Mouse (Mus musculus): ENCODE data around the gene Acvr1b. TPM values are rescaled to one million over a fixed set of nuclear protein-coding genes. Genes with fewer than 3 reads are reported as not detected.

The Acvr1b gene
- polyA plus RNA-seq, 1 experiment from 2014 or later = 5.8 TPM

GRCm38 (mm10) chr15:101253886-101254795, 80.3 kb downstream of the Acvr1b start, which contains the start of gene Nr4a1:
Gene Nr4a1 (plus strand): TSS chr15:101254269.
- peak within 1 kb of the TSS; percentile 83 for H3K4me2 ChIP-seq
- no peaks in the 10 kb centered on the region for H3K9me3 ChIP-seq (replicated peaks)
- H3K27me3 ChIP-seq = no peaks in the 10 kb centered on the region
- peak within 1 kb of the TSS; percentile 70 for H3K27ac ChIP-seq
- H3K4me1 ChIP-seq (replicated peaks) = peaks cover 38% of the 10 kb centered on the region
- ATAC-seq (replicated peaks; ENCODE audit: insufficient number of reproducible peaks, insufficient read depth, low FRiP score, low read depth) = peak; percentile 70
- no peaks in the 10 kb centered on the region for H3K36me3 ChIP-seq
- peak within 1 kb of the TSS; percentile 86 for H3K9ac ChIP-seq
- peak within 1 kb of the TSS; percentile 60 for H3K4me3 ChIP-seq
- WGBS = 2% methylated on average over 81 of the region's 82 CpGs

GRCm38 (mm10) chr15:101255842-101256462, 82.1 kb downstream of the Acvr1b start:
- peaks cover 51% of the 10 kb centered on the region for H3K4me1 ChIP-seq (replicated peaks)

GRCm38 (mm10) chr15:101256463-101257206, 82.8 kb downstream of the Acvr1b start:
- Histone ChIP-seq H3K36me3 (no peaks in the 10 kb centered on the region), H3K4me2 (no peak overlapping the region), H3K4me3 (no peak overlapping the region), H3K9ac (no peak overlapping the region), H3K27me3 (no peaks in the 10 kb centered on the region), H3K4me1 (replicated peaks) (peaks cover 58% of the 10 kb centered on the region), H3K27ac (peak overlapping the region; percentile 32), H3K9me3 (replicated peaks) (no peaks in the 10 kb centered on the region)
- 66% methylated on average over 14 of the region's 14 CpGs for WGBS
- ATAC-seq (replicated peaks; ENCODE audit: insufficient number of reproducible peaks, insufficient read depth, low FRiP score, low read depth) = no peak

More at GRCm38 (mm10) chr15:101255842-101256462, 82.1 kb downstream of the Acvr1b start:
- Histone ChIP-seq H3K4me3 (no peak overlapping the region), H3K27ac (peak overlapping the region; percentile 32), H3K4me2 (no peak overlapping the region), H3K9ac (no peak overlapping the region), H3K27me3 (no peaks in the 10 kb centered on the region), H3K9me3 (replicated peaks) (no peaks in the 10 kb centered on the region), H3K36me3 (no peaks in the 10 kb centered on the region)
- WGBS = 67% methylated on average over 7 of the region's 7 CpGs
- no peak for ATAC-seq (replicated peaks; ENCODE audit: insufficient number of reproducible peaks, insufficient read depth, low FRiP score, low read depth)

GRCm38 (mm10) chr15:101258420-101258819, 84.6 kb downstream of the Acvr1b start:
- 77% methylated on average over 11 of the region's 11 CpGs for WGBS
- H3K4me3 ChIP-seq = no peak overlapping the region
- no peaks in the 10 kb centered on the region for H3K36me3 ChIP-seq
- no peak overlapping the region for H3K27ac ChIP-seq
- H3K27me3 ChIP-seq = no peaks in the 10 kb centered on the region
- no peaks in the 10 kb centered on the region for H3K9me3 ChIP-seq (replicated peaks)
- no peak overlapping the region for H3K4me2 ChIP-seq
- H3K9ac ChIP-seq = no peak overlapping the region
- ATAC-seq (replicated peaks; ENCODE audit: insufficient number of reproducible peaks, insufficient read depth, low FRiP score, low read depth) = no peak
- H3K4me1 ChIP-seq (replicated peaks) = peaks cover 71% of the 10 kb centered on the region

- 79% methylated on average over 3 of the region's 3 CpGs for WGBS
- Histone ChIP-seq H3K4me3 (no peak overlapping the region), H3K4me1 (replicated peaks) (peaks cover 60% of the 10 kb centered on the region), H3K36me3 (no peaks in the 10 kb centered on the region), H3K4me2 (no peak overlapping the region), H3K9ac (no peak overlapping the region), H3K9me3 (replicated peaks) (no peaks in the 10 kb centered on the region), H3K27ac (peak overlapping the region; percentile 93), H3K27me3 (no peaks in the 10 kb centered on the region)
- ATAC-seq (replicated peaks; ENCODE audit: insufficient number of reproducible peaks, insufficient read depth, low FRiP score, low read depth) = no peak
Observed at GRCm38 (mm10) chr15:101259922-101260321, 86.1 kb downstream of the Acvr1b start.

GRCm38 (mm10) chr15:101260387-101260786, 86.5 kb downstream of the Acvr1b start:
- Histone ChIP-seq H3K36me3 (no peaks in the 10 kb centered on the region), H3K27ac (peak overlapping the region; percentile 93), H3K4me1 (replicated peaks) (peaks cover 60% of the 10 kb centered on the region), H3K9ac (peak overlapping the region; percentile 52; the same call in 1 of the 2 replicates), H3K4me2 (peak overlapping the region; percentile 50), H3K27me3 (no peaks in the 10 kb centered on the region), H3K4me3 (no peak overlapping the region), H3K9me3 (replicated peaks) (no peaks in the 10 kb centered on the region)
- WGBS = 25% methylated on average over 10 of the region's 10 CpGs
- ATAC-seq (replicated peaks; ENCODE audit: insufficient number of reproducible peaks, insufficient read depth, low FRiP score, low read depth) = peak; percentile 21; the same call in 1 of the 2 replicates

- 10% methylated on average over 13 of the region's 13 CpGs for WGBS
- peak overlapping the region; percentile 93 for H3K27ac ChIP-seq
- peaks cover 60% of the 10 kb centered on the region for H3K4me1 ChIP-seq (replicated peaks)
- H3K4me2 ChIP-seq = peak overlapping the region; percentile 50
- H3K9me3 ChIP-seq (replicated peaks) = no peaks in the 10 kb centered on the region
- H3K4me3 ChIP-seq = peak overlapping the region; percentile 4; the same call in 1 of the 2 replicates
- H3K36me3 ChIP-seq = no peaks in the 10 kb centered on the region
- ATAC-seq (replicated peaks; ENCODE audit: insufficient number of reproducible peaks, insufficient read depth, low FRiP score, low read depth) = no peak; the same call in 1 of the 2 replicates
- peak overlapping the region; percentile 52 for H3K9ac ChIP-seq
- no peaks in the 10 kb centered on the region for H3K27me3 ChIP-seq
Observed at GRCm38 (mm10) chr15:101260874-101261622, 87.2 kb downstream of the Acvr1b start.

GRCm38 (mm10) chr15:101262502-101262901, 88.6 kb downstream of the Acvr1b start:
- no peak; the same call in 1 of the 2 replicates for ATAC-seq (replicated peaks; ENCODE audit: insufficient number of reproducible peaks, insufficient read depth, low FRiP score, low read depth)
- Histone ChIP-seq H3K4me1 (replicated peaks) (peaks cover 55% of the 10 kb centered on the region), H3K4me3 (no peak overlapping the region), H3K9me3 (replicated peaks) (no peaks in the 10 kb centered on the region), H3K9ac (no peak overlapping the region), H3K36me3 (no peaks in the 10 kb centered on the region), H3K27ac (peak overlapping the region; percentile 93), H3K27me3 (no peaks in the 10 kb centered on the region), H3K4me2 (0 out of 2 replicates have a peak overlapping the region, but pooled peaks have one; percentile 1)
- 71% methylated on average over 5 of the region's 5 CpGs for WGBS

Measured in heart, embryonic 15.5 days (tissue).